22 mouse cellular contexts compared by ENCODE assay signal in the genomic region with DNA sequence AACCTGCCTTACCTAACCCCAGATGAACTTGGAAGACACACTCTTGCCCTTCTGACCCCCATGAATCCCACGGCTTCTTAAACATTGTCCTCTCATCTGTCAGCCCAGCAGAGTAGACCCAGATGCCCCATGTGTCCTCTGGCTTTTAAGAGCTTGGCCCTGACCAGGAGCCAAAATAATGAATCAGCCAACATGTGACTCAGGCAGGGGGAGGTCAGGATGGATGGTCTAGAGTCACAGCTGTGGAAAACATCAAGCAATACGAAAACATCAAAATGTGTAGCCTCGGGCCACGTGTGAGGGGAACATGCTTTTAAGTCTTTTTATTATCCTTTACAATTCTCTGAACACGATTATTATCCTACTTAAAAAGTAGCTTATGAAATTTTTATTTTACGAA. TPM values are rescaled to one million over a fixed set of nuclear protein-coding genes. Genes with fewer than 3 reads are reported as not detected.
DNase-seq lines count a peak whose midpoint lies in the region; ATAC-seq and TF ChIP-seq lines count a peak whose summit lies in the region.
"Had no signal": no experiment of that assay in that cellular context is flagged by ENCODE, and none has a peak within 500 bp of the region (broad histone marks: within the 10 kb centered on the region; RNA-seq: fewer than 3 reads in every experiment).

No protein-coding gene starts in this region.

- H3K9ac ChIP-seq in heart, adult 2 months (ENCODE audit: low read depth, low read length) = no peak overlapping the region
- H3K9ac ChIP-seq: embryonic facial prominence, embryonic 12.5 days; limb, embryonic 12.5 days; liver, embryonic 13.5 days; lung, embryonic 15.5 days; neural tube, embryonic 12.5 days had no signal

- TF ChIP-seq EP300 in heart, adult 2 months (IDR thresholded peaks at IDR 0.05; ENCODE audit: insufficient read depth, low read depth, low read length) = no peak

- intact Hi-C loops in heart, adult 2 months (cut with DNase I) = no loop called here

- peak; percentile 21 to 22 for DNase-seq in heart, adult 18-20 months
- DNase-seq in heart, adult 2 months = no peak
- DNase-seq in MN1 (ENCODE audit: low spot score) = peak; percentile 91
- DNase-seq in adrenal gland, postnatal 10 days = peak; percentile 63
- peak; percentile 25 for DNase-seq in neural tube, embryonic 10.5 days (ENCODE audit: extremely low spot score, low spot score)
- no peak for DNase-seq in frontal cortex, adult 2 months (ENCODE audit: extremely low spot score in 1 of 2, low spot score in 1 of 2)
- DNase-seq: cerebellum, adult 11 months; cerebellum, postnatal 14 days; gastrocnemius, adult 2 months; heart, adult 11 months; liver, embryonic 13.5 days; thymus, postnatal 25 days had no signal

- ATAC-seq in CD4-positive, CD25-positive, alpha-beta regulatory T cell, adult 4 months = no peak
- ATAC-seq: forebrain, embryonic 16.5 days; intestine, postnatal 0 days had no signal

- no peak overlapping the region for H3K4me3 ChIP-seq in heart, adult 2 months
- H3K4me3 ChIP-seq: embryonic facial prominence, embryonic 12.5 days; gastrocnemius, adult 2 months; layer of hippocampus, adult 2 months; limb, embryonic 12.5 days; liver, embryonic 13.5 days; lung, embryonic 15.5 days; neural tube, embryonic 12.5 days had no signal

- no peak for TF ChIP-seq POLR2A in heart, adult 2 months (IDR thresholded peaks at IDR 0.05; ENCODE audit: insufficient read depth, low read depth, low read length)

- H3K27me3 ChIP-seq in heart, adult 2 months (ENCODE audit: control insufficient read depth, insufficient read depth, low read length) = no peaks in the 10 kb centered on the region
- H3K27me3 ChIP-seq: embryonic facial prominence, embryonic 12.5 days; limb, embryonic 12.5 days; liver, embryonic 13.5 days; lung, embryonic 15.5 days; neural tube, embryonic 12.5 days had no signal

- H3K36me3 ChIP-seq in heart, adult 2 months (ENCODE audit: control insufficient read depth, insufficient read depth, low read length) = no peaks in the 10 kb centered on the region
- H3K36me3 ChIP-seq: embryonic facial prominence, embryonic 12.5 days; limb, embryonic 12.5 days; liver, embryonic 13.5 days; lung, embryonic 15.5 days had no signal

- H3K79me2 ChIP-seq in heart, adult 2 months (replicated peaks; ENCODE audit: control insufficient read depth, insufficient read depth, low read length) = no peaks in the 10 kb centered on the region

- H3K27ac ChIP-seq in heart, adult 2 months = no peak overlapping the region
- H3K27ac ChIP-seq: embryonic facial prominence, embryonic 12.5 days; gastrocnemius, adult 2 months; kidney, postnatal 0 days; layer of hippocampus, adult 2 months; limb, embryonic 12.5 days; liver, embryonic 13.5 days; lung, embryonic 15.5 days; macrophage; neural tube, embryonic 12.5 days had no signal

- 41% methylated on average over 6 of the region's 6 CpGs for WGBS in heart, adult 2 months

- peaks cover 3% of the 10 kb centered on the region; the same call in 1 of the 2 replicates for H3K4me1 ChIP-seq in heart, adult 2 months (ENCODE audit: control insufficient read depth, insufficient read depth, low read length)
- H3K4me1 ChIP-seq: embryonic facial prominence, embryonic 12.5 days; liver, embryonic 13.5 days; lung, embryonic 15.5 days had no signal

- TF ChIP-seq CTCF in heart, adult 2 months (IDR thresholded peaks at IDR 0.05) = no peak

RNA-seq across cellular contexts. Expression of gene Crmp1, which starts 22.1 kb away (rescaled TPM):
- total RNA-seq in heart, adult 18-20 months (2021) = under 1 TPM; 0.54 to 0.99 TPM
- under 1 TPM; 0.55 to 0.77 TPM for total RNA-seq in heart, adult 2 months (2021)
- polyA plus RNA-seq in heart, adult 2 months (2012; rRNA removed) = 0.59 and 0.97 TPM in 2 replicates
- 10 to 100 TPM; 11.1 to 19.5 TPM for total RNA-seq in adrenal gland, postnatal 10 days (2021)
- 10 to 100 TPM; 10.1 to 13.9 TPM for polyA plus RNA-seq in CD4-positive, CD25-positive, alpha-beta regulatory T cell, adult 4 months (2017; shearing (Covaris generic))
- polyA plus RNA-seq in frontal cortex, adult 2 months (2012; rRNA removed) = 289 and 299 TPM in 2 replicates
- polyA plus RNA-seq: macrophage had no signal

Comparison
In these comparisons a context has a peak if more than half of its experiments do, and no peak if none do; other contexts are left out.
1. DNase-seq: peak in heart, adult 18-20 months (2 of 2), MN1 (single experiment), adrenal gland, postnatal 10 days (single experiment) and neural tube, embryonic 10.5 days (single experiment); none in heart, adult 2 months (0 of 2) and frontal cortex, adult 2 months (0 of 2).
2. RNA of gene Crmp1, which starts 22.1 kb away (total RNA-seq): 11.1 to 19.5 TPM in adrenal gland, postnatal 10 days; 0.54 to 0.99 TPM in heart, adult 18-20 months and 0.55 to 0.77 TPM in heart, adult 2 months; every median in the first group is over 4 times any median in the second.